Mouse (Mus musculus) ZHBTc4 (cell line): ENCODE data around the gene Spsb4.
A peak's percentile ranks its signal among the peaks of the same experiment; 100 is the strongest.

Experiments used
- DNase-seq: peaks from one replicate; pipeline ENCODE4 v3.0.0-alpha.2; 2011; ENCODE audit warnings: low read depth, low spot score

Gene Spsb4

GRCm38 (mm10) chr9:96980037-96980997 lies 38.3 kb downstream of the Spsb4 start:
- no peak for DNase-seq

DNA sequence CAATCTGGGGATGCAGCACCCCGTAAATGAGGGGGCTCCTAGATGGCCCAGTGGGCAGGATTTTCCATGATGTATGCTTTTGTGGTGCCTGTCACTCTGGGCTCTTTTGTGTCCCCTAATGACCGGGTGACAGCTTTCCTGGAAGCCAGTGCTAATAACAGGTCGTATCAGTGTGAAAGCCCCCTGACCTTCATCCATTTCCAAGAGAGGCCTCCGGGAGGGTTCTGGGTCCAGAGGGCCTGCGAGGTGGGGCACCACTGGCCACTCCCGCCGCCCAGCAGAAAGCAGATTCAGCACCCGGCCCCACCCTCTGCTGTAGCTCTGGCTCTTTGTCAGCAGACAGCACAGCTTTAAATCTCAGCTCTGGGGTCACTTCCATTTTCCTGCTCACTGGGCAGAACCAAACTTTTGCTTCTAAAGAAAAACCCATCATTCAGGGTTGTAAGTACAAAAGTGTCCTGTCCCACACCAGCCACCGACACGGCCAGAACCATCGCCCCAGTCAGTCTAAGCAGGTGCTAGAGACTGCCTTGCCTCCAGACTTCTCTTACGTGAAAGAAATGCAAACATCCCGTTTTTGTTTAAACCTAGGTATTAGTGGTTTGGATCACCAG lies 39.1 kb downstream of the Spsb4 start:
- DNase-seq, result no peak

DNA sequence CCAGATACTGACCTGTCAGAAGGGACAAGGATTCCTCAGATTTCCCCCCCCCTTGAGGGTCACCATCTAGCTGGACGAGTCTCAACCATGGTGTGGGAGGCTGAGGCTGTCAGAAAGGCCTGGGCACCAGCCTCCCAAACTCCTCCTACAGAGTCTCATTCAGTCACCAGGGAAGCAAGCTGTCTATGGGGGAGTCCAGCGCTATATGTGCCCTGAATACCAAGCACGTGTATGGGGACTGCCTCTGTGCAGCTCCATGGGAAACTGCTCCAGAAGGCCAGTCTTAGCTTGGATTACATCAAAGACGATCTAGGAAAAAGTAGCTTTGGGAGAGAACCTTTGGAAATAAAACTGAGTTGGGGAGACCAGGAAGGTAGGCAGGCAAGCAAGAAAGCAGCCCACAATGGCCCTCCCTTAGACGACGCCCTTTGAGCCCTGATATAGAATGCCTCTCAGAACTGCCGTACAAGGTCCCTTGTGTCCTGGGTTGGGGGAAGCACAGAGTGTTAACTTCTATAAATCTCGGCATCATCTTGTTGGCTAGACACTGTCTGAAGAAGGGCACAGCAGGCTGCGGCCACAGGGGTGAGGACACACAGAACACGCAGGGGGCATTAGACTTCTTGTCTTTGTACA lies 40.4 kb downstream of the Spsb4 start:
- no peak for DNase-seq

GRCm38 (mm10) chr9:96977287-96978145 lies 41.1 kb downstream of the Spsb4 start:
- DNase-seq, result no peak

DNA sequence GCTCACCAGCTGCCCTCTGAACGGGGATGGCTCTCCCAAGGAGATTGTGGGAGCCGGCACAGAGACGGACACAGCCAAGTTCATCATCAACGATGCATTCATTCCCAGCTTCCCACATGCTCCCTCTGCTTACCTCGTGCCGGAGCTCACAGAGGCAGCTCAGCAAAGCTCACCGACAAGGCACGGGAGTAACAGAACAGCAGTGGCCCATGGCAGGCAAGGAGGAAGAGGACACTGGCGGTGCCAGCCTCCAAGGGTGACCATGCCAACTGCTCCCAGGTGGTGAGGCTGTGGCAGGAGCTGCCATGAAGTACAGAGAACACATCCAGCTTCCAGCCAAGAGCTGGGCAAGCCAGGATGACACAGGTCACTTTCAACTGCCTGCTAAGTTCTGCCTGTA lies 45.6 kb downstream of the Spsb4 start:
- DNase-seq, result no peak

DNA sequence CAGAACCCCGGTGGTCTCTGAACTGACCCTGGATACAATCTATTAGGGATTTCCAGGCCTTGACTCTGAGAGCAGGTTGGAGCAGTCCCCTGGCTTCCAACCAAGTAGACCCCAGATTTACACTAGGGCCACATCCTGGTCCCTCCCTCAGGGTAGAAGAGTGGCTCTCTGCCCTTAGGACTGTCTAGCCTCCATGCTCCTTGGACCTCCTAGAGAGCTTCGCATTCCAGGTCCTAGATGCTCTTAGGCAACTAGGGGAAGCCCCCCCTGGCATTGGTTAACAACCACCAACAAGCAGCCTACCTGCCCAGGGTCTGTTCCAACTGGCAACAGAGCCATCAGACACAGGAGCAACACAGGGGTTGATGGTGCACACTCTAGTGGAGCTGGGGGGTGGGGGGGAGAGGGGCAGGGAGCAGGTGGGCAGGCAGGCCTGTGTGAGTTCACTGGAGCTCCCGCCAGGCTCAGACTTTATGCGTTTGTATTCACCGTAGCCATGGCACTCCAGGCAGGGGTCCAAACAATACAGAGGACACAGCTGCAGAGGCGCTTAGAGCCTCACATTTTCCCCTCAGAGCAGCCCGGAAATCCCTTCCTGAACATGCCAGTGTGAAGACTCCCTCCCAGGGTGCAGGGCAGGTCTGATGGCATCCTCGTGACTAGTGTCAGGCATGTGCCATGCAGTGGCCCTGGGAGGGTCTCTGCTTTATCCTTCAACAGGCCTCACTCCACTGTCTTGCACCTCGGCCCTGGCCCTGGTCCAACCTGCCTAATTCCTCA lies 46.8 kb downstream of the Spsb4 start:
- no peak for DNase-seq

- no peak for DNase-seq
Measured at GRCm38 (mm10) chr9:96967516-96967915, 51.1 kb downstream of the Spsb4 start.

DNA sequence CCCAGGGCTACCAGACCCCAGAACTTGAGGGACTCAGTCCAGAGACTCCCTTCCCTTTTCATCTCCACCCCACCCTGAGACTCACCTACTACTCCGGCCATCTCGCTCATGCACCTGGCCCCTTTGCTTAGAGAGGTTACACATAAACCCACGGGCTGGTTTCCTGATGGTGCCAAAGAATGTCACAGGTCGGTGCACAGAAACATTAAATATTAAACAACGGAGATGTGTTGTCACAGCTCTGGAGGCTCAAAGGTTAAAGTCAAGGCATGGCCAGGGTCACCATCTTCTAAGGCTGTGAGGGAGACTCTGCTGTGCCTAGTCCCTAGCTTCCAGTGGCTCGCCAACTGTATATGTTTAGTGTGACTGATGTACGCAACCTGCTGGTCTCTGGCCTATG lies 52.2 kb downstream of the Spsb4 start:
- no peak for DNase-seq

GRCm38 (mm10) chr9:96963443-96964215 lies 55.0 kb downstream of the Spsb4 start:
- no peak for DNase-seq

- no peak for DNase-seq
Measured at GRCm38 (mm10) chr9:96962714-96963113, 55.9 kb downstream of the Spsb4 start.

GRCm38 (mm10) chr9:96961986-96962701 lies 56.5 kb downstream of the Spsb4 start:
- peak; percentile 23 for DNase-seq

DNA sequence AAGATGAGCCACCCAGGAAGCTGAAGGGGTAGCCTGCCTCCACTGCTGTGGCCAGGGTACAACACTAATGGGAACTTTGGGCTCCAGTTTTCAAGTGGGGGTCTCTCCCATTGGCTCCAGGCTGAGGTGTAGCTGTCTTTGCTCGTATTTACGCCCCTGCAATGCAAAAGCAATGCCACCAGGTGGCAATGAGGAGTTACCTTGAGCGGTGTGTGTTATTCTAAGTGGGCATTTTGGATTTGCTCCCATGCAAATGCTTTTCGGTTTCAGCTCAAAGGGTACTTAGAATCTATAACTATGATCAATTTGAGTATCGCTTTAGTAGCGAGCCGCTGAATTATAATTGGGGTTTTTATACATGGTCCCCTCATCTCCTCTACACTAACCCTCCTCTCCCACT lies 57.6 kb downstream of the Spsb4 start:
- peak; percentile 78 for DNase-seq

DNA sequence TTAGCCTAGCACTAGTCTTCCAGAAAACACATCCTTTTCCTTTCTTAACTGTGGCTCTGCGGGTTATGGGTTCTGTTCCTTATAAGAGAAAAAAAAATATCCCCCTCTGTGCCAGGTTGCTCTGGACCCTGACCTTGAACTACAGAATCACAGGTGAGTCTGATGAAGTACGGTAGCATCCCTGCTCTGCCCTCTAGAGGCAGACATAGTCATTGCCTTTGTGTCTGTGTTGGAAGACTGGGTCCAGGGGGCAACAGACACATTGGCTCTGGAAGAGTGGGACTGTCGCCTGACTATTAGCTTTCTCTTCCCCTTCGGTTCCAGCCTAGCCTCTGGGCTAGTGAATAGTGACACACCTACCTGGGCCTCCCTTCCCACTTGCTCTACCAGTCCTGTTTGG lies 58.4 kb downstream of the Spsb4 start:
- peak; percentile 60 for DNase-seq

DNA sequence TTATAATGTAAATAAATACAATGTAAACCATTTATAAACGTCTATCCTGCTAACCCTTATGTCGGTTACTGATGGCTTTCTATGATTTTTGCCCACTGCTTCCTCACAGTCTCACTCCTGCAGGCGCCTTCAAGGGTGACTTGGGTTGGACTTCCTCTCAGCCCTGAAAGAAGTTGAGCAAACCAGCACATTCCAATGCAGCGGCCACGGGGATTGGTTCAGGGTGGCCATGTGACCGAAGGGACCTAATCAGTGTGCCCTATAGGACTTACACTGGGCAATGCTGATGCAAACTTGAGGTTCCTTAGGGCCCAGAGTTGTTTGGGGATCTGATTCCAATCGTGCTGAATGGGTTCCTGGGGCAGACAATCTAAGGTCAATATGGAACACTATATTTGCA lies 59.2 kb downstream of the Spsb4 start:
- DNase-seq, result peak; percentile 39

GRCm38 (mm10) chr9:96958009-96958615 lies 60.5 kb downstream of the Spsb4 start:
- no peak for DNase-seq

DNA sequence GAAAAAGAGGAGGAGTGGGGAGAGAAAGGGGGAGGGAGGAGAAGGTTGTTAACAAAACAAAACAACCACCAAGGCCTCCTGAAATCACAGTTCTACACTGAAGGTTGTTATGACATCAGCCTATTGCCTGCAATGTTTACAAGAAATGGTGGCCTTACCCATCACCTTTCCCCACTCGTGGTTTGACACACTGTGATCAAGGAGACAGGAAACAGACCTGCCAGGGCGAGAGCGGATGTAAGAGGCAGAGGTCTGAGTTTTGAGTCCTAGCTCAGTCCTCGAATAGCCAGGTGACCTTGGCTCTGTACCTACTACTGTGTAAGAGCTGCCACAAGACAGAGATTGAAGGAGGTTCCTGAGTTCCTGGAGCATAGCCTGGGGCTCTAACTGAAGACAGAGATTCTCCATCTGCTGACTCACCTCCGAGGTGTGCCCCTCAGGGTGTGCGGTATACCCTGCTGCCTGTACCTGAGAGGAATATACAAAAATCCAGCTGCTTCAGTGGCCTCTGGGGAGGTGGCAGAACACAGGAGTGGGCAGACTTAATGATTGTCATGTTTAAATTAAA lies 61.3 kb downstream of the Spsb4 start:
- DNase-seq, result peak; percentile 50

- DNase-seq, result no peak
Measured at GRCm38 (mm10) chr9:96956646-96957297, 61.9 kb downstream of the Spsb4 start.
